Mouse (Mus musculus): Measurements from ENCODE around the gene Dolk.

GRCm38 (mm10) chr2:30244595-30245178 is 41.4 kb downstream of the Dolk start:
- TF ChIP-seq CTCF (conservative IDR thresholded peaks at IDR 0.05; ENCODE audit: low read length), result no peak
- no peak for TF ChIP-seq NANOG (IDR thresholded peaks at IDR 0.05; ENCODE audit: borderline replicate concordance, low read length)
- TF ChIP-seq POU5F1 (IDR thresholded peaks at IDR 0.05; ENCODE audit: borderline replicate concordance, low read length), result no peak
